Mouse (Mus musculus) spleen, postnatal 10 days (tissue): ENCODE data around the gene Rbm15b.

Source experiments
- DNase-seq, 2 experiments: peaks; one replicate each; pipeline ENCODE4 v3.0.0; 2021 to 2022; ENCODE audit warnings: low spot score in 2 of 2

The Rbm15b gene

GRCm38 (mm10) chr9:106884996-106885900, 2.0 kb downstream of the Rbm15b start:
- no peak for DNase-seq

GRCm38 (mm10) chr9:106884306-106884705, 2.9 kb downstream of the Rbm15b start:
- no peak for DNase-seq

DNA sequence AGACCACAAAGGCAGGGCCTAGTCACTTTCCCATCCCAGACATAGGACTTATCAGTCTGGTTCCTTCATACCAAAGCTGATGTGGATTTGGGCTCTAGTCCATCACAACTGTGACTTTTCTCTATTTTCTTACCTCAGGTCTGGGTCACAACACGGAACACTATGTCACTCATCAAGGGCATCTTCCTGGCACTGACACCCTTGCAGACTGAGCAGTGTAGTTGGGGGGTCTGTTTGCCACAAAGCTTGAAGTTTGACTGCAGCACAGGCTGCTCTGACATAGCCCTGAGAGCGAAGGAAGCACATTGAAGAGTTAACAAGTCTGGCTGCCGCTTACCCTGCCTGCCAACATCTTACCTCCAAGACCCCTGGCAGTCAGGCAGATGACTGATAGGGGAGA, 4.1 kb downstream of the Rbm15b start:
- DNase-seq = no peak

- DNase-seq = no peak
Measured at GRCm38 (mm10) chr9:106882176-106882575, 5.1 kb downstream of the Rbm15b start.

- no peak for DNase-seq
Measured at GRCm38 (mm10) chr9:106881071-106881755, 6.0 kb downstream of the Rbm15b start.

DNA sequence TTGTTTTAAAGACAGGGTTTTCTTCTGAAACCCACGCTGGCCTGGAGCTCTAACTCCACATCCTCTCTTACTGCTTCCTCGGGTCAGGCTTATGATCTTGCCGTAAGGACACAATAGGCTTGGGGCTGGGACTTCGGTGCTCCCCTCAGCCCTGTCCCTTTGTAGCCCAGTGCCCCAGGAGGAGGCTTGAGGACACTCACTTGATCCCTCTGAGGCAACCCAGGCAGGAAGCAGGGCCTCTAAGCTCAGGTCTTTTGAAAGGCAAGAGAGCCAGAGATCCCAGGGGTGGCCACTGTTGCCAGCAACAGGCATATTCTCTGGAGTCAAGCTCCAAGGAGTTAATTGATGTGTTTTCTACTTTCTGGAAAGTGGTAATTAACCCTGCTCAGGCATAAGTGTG, 7.8 kb downstream of the Rbm15b start:
- DNase-seq = no peak

DNA sequence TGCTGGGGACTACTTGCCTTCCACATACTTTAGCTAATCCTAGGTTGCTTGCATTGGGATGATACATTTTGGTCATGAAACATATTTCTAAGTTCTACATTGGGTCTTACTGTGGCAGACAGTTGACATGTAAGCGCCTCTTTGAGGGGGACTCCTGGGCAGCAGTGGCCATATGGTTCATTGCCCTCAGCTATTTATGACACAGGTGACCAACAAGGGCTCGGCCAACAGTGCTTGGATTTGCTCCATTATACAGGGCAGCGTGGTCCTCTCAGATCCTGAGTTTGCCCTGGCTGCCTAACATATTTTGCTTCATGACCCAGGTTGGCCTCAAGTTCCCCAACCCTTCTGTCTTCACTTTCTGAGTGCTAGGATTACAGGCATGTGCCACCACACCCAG, 10.6 kb downstream of the Rbm15b start:
- DNase-seq = no peak

DNA sequence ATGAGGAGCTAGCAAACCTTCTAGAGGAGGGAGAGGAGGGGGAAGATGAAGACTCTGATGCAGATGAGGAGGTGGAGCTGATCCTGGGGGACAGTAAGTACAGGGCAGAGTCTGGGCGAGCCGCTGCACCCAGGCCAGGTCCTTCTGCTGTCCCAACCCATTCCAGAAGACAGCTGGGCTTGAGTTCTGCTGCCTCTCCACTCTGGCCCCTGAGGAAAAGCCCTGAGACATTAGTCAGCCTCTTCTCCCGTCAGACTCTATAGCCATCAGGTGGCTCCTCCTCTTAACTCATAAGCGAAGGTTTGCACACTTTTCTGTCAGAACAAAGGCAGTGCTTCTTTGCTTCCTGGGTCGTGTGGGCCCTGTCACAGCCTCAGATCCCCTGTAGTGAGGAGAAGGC, 13.0 kb downstream of the Rbm15b start:
- DNase-seq = no peak

DNA sequence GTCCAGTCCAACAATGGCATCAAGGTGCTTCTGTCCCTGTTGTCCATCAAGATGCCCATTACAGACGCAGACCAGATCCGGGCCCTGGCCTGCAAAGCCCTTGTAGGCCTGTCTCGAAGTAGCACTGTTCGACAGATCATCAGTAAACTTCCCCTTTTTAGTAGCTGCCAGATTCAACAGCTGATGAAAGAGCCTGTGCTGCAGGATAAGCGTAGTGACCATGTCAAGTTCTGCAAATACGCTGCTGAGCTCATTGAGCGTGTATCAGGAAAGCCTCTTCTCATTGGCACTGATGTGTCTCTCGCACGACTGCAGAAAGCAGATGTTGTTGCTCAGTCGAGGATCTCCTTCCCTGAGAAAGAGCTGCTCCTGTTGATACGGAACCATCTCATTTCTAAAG, 29.2 kb downstream of the Rbm15b start:
- no peak for DNase-seq

DNA sequence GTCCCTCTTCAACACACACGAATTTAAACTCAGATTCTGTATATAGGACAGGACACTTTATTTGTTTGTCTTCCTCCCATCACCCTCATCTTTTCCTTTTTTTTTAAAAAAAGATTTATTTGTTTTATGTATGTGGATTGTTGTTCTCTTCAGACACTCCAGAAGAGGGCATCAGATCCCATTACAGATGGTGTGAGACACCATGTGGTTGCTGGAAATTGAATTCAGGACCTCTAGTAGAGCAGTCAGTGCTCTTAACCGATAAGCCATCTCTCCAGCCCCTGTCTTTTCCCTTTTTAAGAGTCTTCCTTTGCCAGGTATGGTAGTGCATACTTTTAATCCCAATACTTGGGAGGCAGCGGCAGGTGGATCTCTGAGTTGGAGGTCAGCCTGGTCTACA, 30.6 kb downstream of the Rbm15b start:
- DNase-seq = no peak

DNA sequence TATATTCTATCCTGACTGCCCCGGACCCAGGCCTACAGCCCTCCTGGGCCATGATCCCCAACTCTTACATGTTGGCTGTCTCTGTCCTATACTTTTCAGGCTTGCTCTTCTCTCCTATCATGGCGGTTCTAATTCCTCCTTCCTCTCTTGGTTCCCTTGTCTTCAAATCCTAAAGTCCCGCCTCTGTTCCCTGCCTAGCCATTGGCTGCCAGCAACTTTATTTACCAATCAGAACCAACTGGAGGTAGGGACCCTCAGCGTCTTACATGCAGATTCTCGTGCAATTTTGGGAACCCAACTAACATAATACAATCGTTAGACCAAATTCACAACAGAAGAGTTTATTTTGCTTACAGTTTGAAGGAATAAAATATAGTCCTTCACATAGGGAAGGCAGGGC, 44.4 kb downstream of the Rbm15b start:
- DNase-seq = no peak

DNA sequence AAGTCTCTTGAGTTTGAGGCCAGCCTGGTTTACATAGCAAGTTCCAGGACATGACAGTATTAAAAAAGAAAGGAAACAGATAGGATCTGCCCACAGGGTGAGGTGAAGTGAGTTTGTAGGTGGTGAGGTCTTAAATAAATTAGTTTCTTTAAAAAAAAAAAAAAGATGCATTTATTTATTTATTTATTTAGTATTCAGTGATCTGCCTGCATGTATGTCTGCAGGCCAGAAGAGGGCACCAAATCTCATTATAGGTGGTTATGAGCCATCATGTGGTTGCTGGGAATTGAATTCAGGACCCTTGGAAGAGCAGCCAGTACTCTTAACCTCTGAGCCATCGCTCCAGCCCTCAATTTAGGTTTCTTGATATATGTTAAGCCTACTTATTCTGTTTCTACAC, 46.7 kb downstream of the Rbm15b start:
- DNase-seq = no peak
